Mouse (Mus musculus) cerebellum, postnatal 36 days (tissue): ENCODE data around the gene Camkk2.

Experiments
- DNase-seq, 2 experiments: peaks; one replicate each; pipeline ENCODE4 v3.0.0; 2021 to 2022; ENCODE audit warnings: mixed read lengths in 2 of 2

The Camkk2 gene

GRCm38 (mm10) chr5:122733881-122734280 lies 45.3 kb downstream of the Camkk2 start:
- DNase-seq = no peak

- DNase-seq = no peak
Measured at GRCm38 (mm10) chr5:122731991-122732673, 47.1 kb downstream of the Camkk2 start.

- peak; percentile 59 to 62 for DNase-seq
Measured at GRCm38 (mm10) chr5:122731321-122731720, 47.9 kb downstream of the Camkk2 start.

- DNase-seq = no peak
Measured at GRCm38 (mm10) chr5:122730776-122731175, 48.4 kb downstream of the Camkk2 start.

- peak; percentile 35 to 36 for DNase-seq
Measured at GRCm38 (mm10) chr5:122727096-122727495, 52.1 kb downstream of the Camkk2 start.

GRCm38 (mm10) chr5:122726595-122726994 lies 52.6 kb downstream of the Camkk2 start:
- peak in 1 of 2 experiments; percentile 27 for DNase-seq

GRCm38 (mm10) chr5:122726068-122726467 lies 53.1 kb downstream of the Camkk2 start:
- DNase-seq = peak; percentile 70 to 88

- no peak for DNase-seq
Measured at GRCm38 (mm10) chr5:122725453-122725852, 53.8 kb downstream of the Camkk2 start.

GRCm38 (mm10) chr5:122719168-122719567 lies 60.0 kb downstream of the Camkk2 start:
- DNase-seq = no peak

GRCm38 (mm10) chr5:122718400-122718799 lies 60.8 kb downstream of the Camkk2 start:
- no peak for DNase-seq

GRCm38 (mm10) chr5:122716793-122717192 lies 62.4 kb downstream of the Camkk2 start:
- no peak for DNase-seq

- DNase-seq = no peak
Measured at GRCm38 (mm10) chr5:122715723-122716122, 63.5 kb downstream of the Camkk2 start.

GRCm38 (mm10) chr5:122708819-122709218 lies 70.4 kb downstream of the Camkk2 start:
- no peak for DNase-seq

- peak; percentile 79 to 80 for DNase-seq
Measured at GRCm38 (mm10) chr5:122707276-122708181, 71.7 kb downstream of the Camkk2 start, which contains the start of gene P2rx4. TSS of gene P2rx4 (plus strand) at chr5:122707544.

GRCm38 (mm10) chr5:122706917-122707275 lies 72.3 kb downstream of the Camkk2 start:
- DNase-seq = no peak

- no peak for DNase-seq
Measured at GRCm38 (mm10) chr5:122705174-122705573, 74.0 kb downstream of the Camkk2 start.

GRCm38 (mm10) chr5:122704571-122704970 lies 74.6 kb downstream of the Camkk2 start:
- DNase-seq = no peak

- DNase-seq = no peak
Measured at GRCm38 (mm10) chr5:122703574-122703973, 75.6 kb downstream of the Camkk2 start.

GRCm38 (mm10) chr5:122702156-122702555 lies 77.1 kb downstream of the Camkk2 start:
- DNase-seq = no peak

- no peak for DNase-seq
Measured at GRCm38 (mm10) chr5:122700837-122701212, 78.4 kb downstream of the Camkk2 start.

- DNase-seq = no peak
Measured at GRCm38 (mm10) chr5:122700109-122700836, 78.9 kb downstream of the Camkk2 start.

- no peak for DNase-seq
Measured at GRCm38 (mm10) chr5:122698701-122699060, 80.5 kb downstream of the Camkk2 start.

GRCm38 (mm10) chr5:122698041-122698700 lies 81.0 kb downstream of the Camkk2 start:
- DNase-seq = no peak
